Mouse (Mus musculus): ENCODE data around the gene Tmem33. TPM values are rescaled to one million over a fixed set of nuclear protein-coding genes. Genes with fewer than 3 reads are reported as not detected.

Gene Tmem33
- polyA plus RNA-seq, 1 experiment from 2014 or later = 117 TPM

GRCm38 (mm10) chr5:67300926-67301597 lies 40.7 kb downstream of the Tmem33 start:
- H3K4me1 ChIP-seq (replicated peaks; ENCODE audit: control insufficient read depth, insufficient read depth, low read length) = no peaks in the 10 kb centered on the region
- no peaks in the 10 kb centered on the region for H3K27me3 ChIP-seq (ENCODE audit: control insufficient read depth, insufficient read depth, low read length)
- no peak overlapping the region for H3K4me2 ChIP-seq (ENCODE audit: low read depth, low read length, severe bottlenecking)
- H3K36me3 ChIP-seq (ENCODE audit: control insufficient read depth, insufficient read depth, low read length) = no peaks in the 10 kb centered on the region
- DNase-seq (ENCODE audit: low spot score) = no peak
- 96% methylated on average over 8 of the region's 8 CpGs for WGBS
- H3K9ac ChIP-seq (ENCODE audit: low read length) = no peak overlapping the region
- no peak for ATAC-seq (replicated peaks; ENCODE audit: low FRiP score)
- H3K27ac ChIP-seq (ENCODE audit: low read depth, low read length) = no peak overlapping the region
- no peaks in the 10 kb centered on the region for H3K9me3 ChIP-seq (ENCODE audit: control insufficient read depth, low read length)
- H3K4me3 ChIP-seq (ENCODE audit: low read depth, low read length) = no peak overlapping the region

- H3K27me3 ChIP-seq (ENCODE audit: control insufficient read depth, insufficient read depth, low read length) = no peaks in the 10 kb centered on the region
- no peaks in the 10 kb centered on the region for H3K36me3 ChIP-seq (ENCODE audit: control insufficient read depth, insufficient read depth, low read length)
- no peak overlapping the region for H3K27ac ChIP-seq (ENCODE audit: low read depth, low read length)
- no peak for DNase-seq (ENCODE audit: low spot score)
- no peak overlapping the region for H3K4me2 ChIP-seq (ENCODE audit: low read depth, low read length, severe bottlenecking)
- ATAC-seq (replicated peaks; ENCODE audit: low FRiP score) = no peak
- H3K4me1 ChIP-seq (replicated peaks; ENCODE audit: control insufficient read depth, insufficient read depth, low read length) = no peaks in the 10 kb centered on the region
- H3K9me3 ChIP-seq (ENCODE audit: control insufficient read depth, low read length) = no peaks in the 10 kb centered on the region
- no peak overlapping the region for H3K4me3 ChIP-seq (ENCODE audit: low read depth, low read length)
- WGBS = 90% methylated on average over 8 of the region's 8 CpGs
- H3K9ac ChIP-seq (ENCODE audit: low read length) = no peak overlapping the region
Observed at GRCm38 (mm10) chr5:67301722-67302331, 41.5 kb downstream of the Tmem33 start.

GRCm38 (mm10) chr5:67303816-67304215 lies 43.5 kb downstream of the Tmem33 start:
- Histone ChIP-seq H3K9ac (ENCODE audit: low read length) (no peak overlapping the region), H3K27ac (ENCODE audit: low read depth, low read length) (no peak overlapping the region), H3K4me3 (ENCODE audit: low read depth, low read length) (no peak overlapping the region), H3K4me1 (replicated peaks; ENCODE audit: control insufficient read depth, insufficient read depth, low read length) (peaks cover 7% of the 10 kb centered on the region; the same call in 1 of the 2 replicates), H3K9me3 (ENCODE audit: control insufficient read depth, low read length) (no peaks in the 10 kb centered on the region), H3K27me3 (ENCODE audit: control insufficient read depth, insufficient read depth, low read length) (no peaks in the 10 kb centered on the region), H3K4me2 (ENCODE audit: low read depth, low read length, severe bottlenecking) (no peak overlapping the region), H3K36me3 (ENCODE audit: control insufficient read depth, insufficient read depth, low read length) (no peaks in the 10 kb centered on the region)
- DNase-seq (ENCODE audit: low spot score) = no peak
- no peak for ATAC-seq (replicated peaks; ENCODE audit: low FRiP score)
- WGBS = 89% methylated on average over 1 of the region's 1 CpGs

GRCm38 (mm10) chr5:67306698-67307521 lies 46.5 kb downstream of the Tmem33 start, which contains the start of gene Slc30a9:
Gene Slc30a9, plus strand, starts transcription at chr5:67306955.
- H3K27me3 ChIP-seq (ENCODE audit: control insufficient read depth, insufficient read depth, low read length) = no peaks in the 10 kb centered on the region
- H3K36me3 ChIP-seq (ENCODE audit: control insufficient read depth, insufficient read depth, low read length) = no peaks in the 10 kb centered on the region
- under 1% methylated on average over 82 of the region's 83 CpGs for WGBS
- H3K9ac ChIP-seq (ENCODE audit: low read length) = peak within 1 kb of the TSS; percentile 77
- peak within 1 kb of the TSS; percentile 98 for H3K4me3 ChIP-seq (ENCODE audit: low read depth, low read length)
- ATAC-seq (replicated peaks; ENCODE audit: low FRiP score) (peak; percentile 98), DNase-seq (ENCODE audit: low spot score) (peak; percentile 94)
- H3K4me2 ChIP-seq (ENCODE audit: low read depth, low read length, severe bottlenecking) = peak within 1 kb of the TSS; percentile 79
- no peaks in the 10 kb centered on the region for H3K9me3 ChIP-seq (ENCODE audit: control insufficient read depth, low read length)
- H3K27ac ChIP-seq (ENCODE audit: low read depth, low read length) = peak within 1 kb of the TSS; percentile 46; the same call in 1 of the 2 replicates
- peaks cover 7% of the 10 kb centered on the region; the same call in 1 of the 2 replicates for H3K4me1 ChIP-seq (replicated peaks; ENCODE audit: control insufficient read depth, insufficient read depth, low read length)

- Histone ChIP-seq H3K4me2 (ENCODE audit: low read depth, low read length, severe bottlenecking) (peak overlapping the region; percentile 79), H3K4me3 (ENCODE audit: low read depth, low read length) (peak overlapping the region; percentile 98), H3K9me3 (ENCODE audit: control insufficient read depth, low read length) (no peaks in the 10 kb centered on the region), H3K9ac (ENCODE audit: low read length) (peak overlapping the region; percentile 77), H3K36me3 (ENCODE audit: control insufficient read depth, insufficient read depth, low read length) (no peaks in the 10 kb centered on the region), H3K27me3 (ENCODE audit: control insufficient read depth, insufficient read depth, low read length) (no peaks in the 10 kb centered on the region), H3K27ac (ENCODE audit: low read depth, low read length) (no peak overlapping the region), H3K4me1 (replicated peaks; ENCODE audit: control insufficient read depth, insufficient read depth, low read length) (peaks cover 7% of the 10 kb centered on the region; the same call in 1 of the 2 replicates)
- ATAC-seq (replicated peaks; ENCODE audit: low FRiP score) (no peak), DNase-seq (ENCODE audit: low spot score) (no peak)
- WGBS = 34% methylated on average over 13 of the region's 13 CpGs
Observed at GRCm38 (mm10) chr5:67307659-67308222, 47.4 kb downstream of the Tmem33 start.

- Histone ChIP-seq H3K9ac (ENCODE audit: low read length) (no peak overlapping the region), H3K36me3 (ENCODE audit: control insufficient read depth, insufficient read depth, low read length) (no peaks in the 10 kb centered on the region), H3K4me3 (ENCODE audit: low read depth, low read length) (no peak overlapping the region), H3K9me3 (ENCODE audit: control insufficient read depth, low read length) (no peaks in the 10 kb centered on the region), H3K4me2 (ENCODE audit: low read depth, low read length, severe bottlenecking) (no peak overlapping the region), H3K27ac (ENCODE audit: low read depth, low read length) (no peak overlapping the region), H3K4me1 (replicated peaks; ENCODE audit: control insufficient read depth, insufficient read depth, low read length) (peaks cover 7% of the 10 kb centered on the region; the same call in 1 of the 2 replicates), H3K27me3 (ENCODE audit: control insufficient read depth, insufficient read depth, low read length) (no peaks in the 10 kb centered on the region)
- no peak for DNase-seq (ENCODE audit: low spot score)
- 86% methylated on average over 3 of the region's 3 CpGs for WGBS
- no peak for ATAC-seq (replicated peaks; ENCODE audit: low FRiP score)
Observed at GRCm38 (mm10) chr5:67311811-67312521, 51.6 kb downstream of the Tmem33 start.

- DNase-seq (ENCODE audit: low spot score) = no peak
- 91% methylated on average over 3 of the region's 3 CpGs for WGBS
- H3K9me3 ChIP-seq (ENCODE audit: control insufficient read depth, low read length) = no peaks in the 10 kb centered on the region
- no peaks in the 10 kb centered on the region for H3K27me3 ChIP-seq (ENCODE audit: control insufficient read depth, insufficient read depth, low read length)
- no peaks in the 10 kb centered on the region for H3K36me3 ChIP-seq (ENCODE audit: control insufficient read depth, insufficient read depth, low read length)
- ATAC-seq (replicated peaks; ENCODE audit: low FRiP score) = no peak
- H3K4me2 ChIP-seq (ENCODE audit: low read depth, low read length, severe bottlenecking) = no peak overlapping the region
- H3K4me3 ChIP-seq (ENCODE audit: low read depth, low read length) = no peak overlapping the region
- H3K4me1 ChIP-seq (replicated peaks; ENCODE audit: control insufficient read depth, insufficient read depth, low read length) = peaks cover 7% of the 10 kb centered on the region; the same call in 1 of the 2 replicates
- H3K9ac ChIP-seq (ENCODE audit: low read length) = no peak overlapping the region
- no peak overlapping the region for H3K27ac ChIP-seq (ENCODE audit: low read depth, low read length)
Observed at GRCm38 (mm10) chr5:67312522-67312851, 52.1 kb downstream of the Tmem33 start.

Data from forebrain, embryonic 11.5 days (tissue).